Mouse (Mus musculus) intestine, embryonic 15.5 days (tissue): ENCODE results near the gene Defb35. TPM values are rescaled to one million over a fixed set of nuclear protein-coding genes. Genes with fewer than 3 reads are reported as not detected.

ENCODE experiments used
- ATAC-seq: fragments of 200-750 bp; cut with Nextera tagmentation; 2 replicates; pipeline ENCODE4 v1.8.0; 2017; ENCODE audit warnings: moderate TSS enrichment, moderate library complexity
- H3K27ac ChIP-seq: fragments of 300-500 bp; sonication (generic); 2 replicates; pipeline ENCODE4 v1.5.1; 2015; ENCODE audit warnings: mild to moderate bottlenecking, inconsistent platforms
- H3K27me3 ChIP-seq: fragments of 300-500 bp; sonication (generic); replicated peaks from 2 replicates; pipeline ENCODE4 v1.6.1; 2015; ENCODE audit warnings: inconsistent platforms
- H3K36me3 ChIP-seq: fragments of 300-500 bp; sonication (generic); 2 replicates; pipeline ENCODE4 v1.6.1; 2015; ENCODE audit warnings: inconsistent platforms
- H3K4me1 ChIP-seq: fragments of 300-500 bp; sonication (generic); replicated peaks from 2 replicates; pipeline ENCODE4 v1.6.1; 2015; ENCODE audit warnings: inconsistent platforms
- H3K4me2 ChIP-seq: fragments of 300-500 bp; sonication (generic); replicated peaks from 2 replicates; pipeline ENCODE4 v1.6.1; 2015; ENCODE audit warnings: mild to moderate bottlenecking, inconsistent platforms
- H3K4me3 ChIP-seq: fragments of 300-500 bp; sonication (generic); replicated peaks from 2 replicates; pipeline ENCODE4 v1.5.1; 2015; ENCODE audit warnings: inconsistent platforms
- H3K9ac ChIP-seq: fragments of 300-500 bp; sonication (generic); 2 replicates; pipeline ENCODE4 v1.6.1; 2015; ENCODE audit warnings: inconsistent platforms
- H3K9me3 ChIP-seq: fragments of 300-500 bp; sonication (generic); 2 replicates; pipeline ENCODE4 v1.6.1; 2016; ENCODE audit warnings: inconsistent platforms
- WGBS: fragments of 180-500 bp; shearing (Covaris S2); methylation state at CpG from one replicate; pipeline ENCODE4 v1.1.7; 2015; 5-methylcytosine and 5-hydroxymethylcytosine counted together
- polyA plus RNA-seq: library from polyadenylated mRNA; unstranded; fragments of >200 nt; fragmentation: Nextera tagmentation; extraction: Ambion mirVana; gene quantifications from 2 replicates; pipeline ENCODE4 v1.2.1, GENCODE M21; 2015

Defb35 gene
- polyA plus RNA-seq, 1 experiment from 2014 or later: not detected

- H3K27ac ChIP-seq: no peak within 1 kb of the TSS
- no peaks in the 10 kb centered on the region for H3K4me1 ChIP-seq
- ATAC-seq: no peak
- H3K36me3 ChIP-seq: no peaks in the 10 kb centered on the region
- H3K9me3 ChIP-seq: no peaks in the 10 kb centered on the region
- H3K27me3 ChIP-seq: no peaks in the 10 kb centered on the region
- no peak within 1 kb of the TSS for H3K4me3 ChIP-seq
- no peak within 1 kb of the TSS for H3K4me2 ChIP-seq
- WGBS: 76% methylated on average over 3 of the region's 3 CpGs
- no peak within 1 kb of the TSS for H3K9ac ChIP-seq
These were observed 31.3 kb downstream of the Defb35 start, which contains the start of gene Ccdc70 for GRCm38 (mm10) chr8:21969475-21969874. Gene Ccdc70 (plus strand): TSS chr8:21969775.

GRCm38 (mm10) chr8:21978193-21978592, 40.0 kb downstream of the Defb35 start:
- ATAC-seq: no peak
- Histone ChIP-seq H3K27ac (no peak overlapping the region), H3K27me3 (no peaks in the 10 kb centered on the region), H3K4me3 (no peak overlapping the region), H3K4me1 (no peaks in the 10 kb centered on the region), H3K9me3 (no peaks in the 10 kb centered on the region), H3K36me3 (no peaks in the 10 kb centered on the region), H3K9ac (no peak overlapping the region), H3K4me2 (no peak overlapping the region)
- 68% methylated on average over 4 of the region's 4 CpGs for WGBS

- H3K36me3 ChIP-seq: no peaks in the 10 kb centered on the region
These were observed 43.6 kb downstream of the Defb35 start for GRCm38 (mm10) chr8:21981664-21982337.

More at GRCm38 (mm10) chr8:21981664-21982337, 43.6 kb downstream of the Defb35 start:
- no peaks in the 10 kb centered on the region for H3K27me3 ChIP-seq
- H3K4me1 ChIP-seq: no peaks in the 10 kb centered on the region
- H3K4me3 ChIP-seq: no peak overlapping the region
- H3K9ac ChIP-seq: no peak overlapping the region
- WGBS: 60% methylated on average over 8 of the region's 8 CpGs
- ATAC-seq: no peak
- H3K9me3 ChIP-seq: no peaks in the 10 kb centered on the region
- H3K4me2 ChIP-seq: no peak overlapping the region
- H3K27ac ChIP-seq: no peak overlapping the region

Other genes with a start within 250 kb of the Defb35 start
- 0.49 and 0.96 TPM in 2 replicates for gene AY761184, start 234.7 kb upstream of the Defb35 start, polyA plus RNA-seq
- 118 and 148 TPM in 2 replicates for gene Defa24, start 203.9 kb upstream of the Defb35 start, polyA plus RNA-seq
- not detected in 2 replicates for gene Defb50, start 114.8 kb upstream of the Defb35 start, polyA plus RNA-seq
- not detected in 2 replicates for gene Defb2, start 98.4 kb upstream of the Defb35 start, polyA plus RNA-seq
- not detected in 2 replicates for gene Defb10, start 79.5 kb upstream of the Defb35 start, polyA plus RNA-seq
- gene Defb9, start 52.9 kb upstream of the Defb35 start, polyA plus RNA-seq: not detected in 2 replicates
- gene Defb11, start 31.9 kb upstream of the Defb35 start, polyA plus RNA-seq: not detected in 2 replicates
- not detected in 2 replicates for gene Defb15, start 5.6 kb upstream of the Defb35 start, polyA plus RNA-seq
- not detected in 2 replicates for gene Defb13, start 8.4 kb downstream of the Defb35 start, polyA plus RNA-seq
- gene Fam90a1a, start 20.4 kb downstream of the Defb35 start, polyA plus RNA-seq: not detected in 2 replicates
- gene Ccdc70, start 31.4 kb downstream of the Defb35 start, polyA plus RNA-seq: not detected in 2 replicates
- gene Atp7b, start 122.0 kb downstream of the Defb35 start, polyA plus RNA-seq: 4.5 and 5.9 TPM in 2 replicates
- gene Alg11, start 122.4 kb downstream of the Defb35 start, polyA plus RNA-seq: 29.6 and 30.6 TPM in 2 replicates
- gene Nek5, start 186.7 kb downstream of the Defb35 start, polyA plus RNA-seq: 0.26 and 0.32 TPM in 2 replicates
- gene Nek3, start 228.1 kb downstream of the Defb35 start, polyA plus RNA-seq: 4.6 and 5.0 TPM in 2 replicates
- 34.0 and 40.7 TPM in 2 replicates for gene Ckap2, start 247.5 kb downstream of the Defb35 start, polyA plus RNA-seq